Mouse (Mus musculus) yolk sac, embryonic 10.5 days (tissue): ENCODE data around the gene Stat1.

ENCODE experiments used
- DNase-seq: peaks from one replicate; pipeline ENCODE4 v3.0.0-alpha.2; 2017; ENCODE audit warnings: low spot score

Stat1 gene

DNA sequence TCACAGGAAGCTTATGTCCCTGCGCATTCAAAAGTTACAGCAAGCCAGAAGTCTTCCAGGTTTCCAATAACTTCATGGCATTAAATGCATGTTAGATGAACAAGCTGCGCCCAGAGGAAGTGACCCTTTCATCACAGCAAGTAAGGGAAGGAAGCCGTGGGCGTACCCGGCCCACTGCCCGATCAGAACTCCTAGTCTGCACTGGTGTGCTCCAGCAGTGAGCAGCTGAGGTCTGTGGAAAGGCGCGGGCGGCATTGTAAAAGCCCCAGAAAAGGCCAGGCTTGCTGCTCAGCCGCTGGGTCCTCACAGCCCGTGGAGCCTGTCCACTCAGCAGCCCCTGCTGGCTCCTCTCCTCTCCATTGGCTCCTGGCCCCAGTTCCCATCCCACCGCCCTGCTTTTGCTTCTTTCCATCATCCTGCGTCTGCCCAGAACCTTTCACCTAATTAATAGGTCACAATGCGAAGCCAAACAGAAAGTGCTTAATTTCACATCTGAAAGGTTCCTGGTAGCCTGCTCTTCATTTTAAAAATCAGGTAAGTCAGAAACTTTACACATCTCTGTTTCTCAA lies 47.5 kb downstream of the Stat1 start:
- no peak for DNase-seq

DNA sequence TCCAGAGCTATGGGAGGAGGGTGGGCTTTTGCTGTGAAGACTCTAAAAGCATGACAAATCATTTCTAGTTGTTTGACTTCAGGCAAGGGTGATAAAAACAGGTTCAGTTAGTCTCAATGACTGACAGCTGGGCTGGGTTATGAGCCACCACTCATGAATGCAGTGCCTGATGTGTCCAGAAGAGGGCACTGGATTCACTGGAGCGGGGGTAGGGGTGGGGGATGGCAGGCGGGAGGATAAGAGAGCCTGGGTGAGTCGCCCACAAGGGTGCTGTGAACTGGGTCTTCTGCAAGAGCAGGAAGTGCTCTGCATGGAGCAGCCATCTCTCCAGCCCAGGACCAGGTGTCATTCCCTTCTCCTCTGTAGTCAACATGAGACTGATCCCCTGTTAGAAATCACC lies 50.8 kb downstream of the Stat1 start:
- DNase-seq = no peak

DNA sequence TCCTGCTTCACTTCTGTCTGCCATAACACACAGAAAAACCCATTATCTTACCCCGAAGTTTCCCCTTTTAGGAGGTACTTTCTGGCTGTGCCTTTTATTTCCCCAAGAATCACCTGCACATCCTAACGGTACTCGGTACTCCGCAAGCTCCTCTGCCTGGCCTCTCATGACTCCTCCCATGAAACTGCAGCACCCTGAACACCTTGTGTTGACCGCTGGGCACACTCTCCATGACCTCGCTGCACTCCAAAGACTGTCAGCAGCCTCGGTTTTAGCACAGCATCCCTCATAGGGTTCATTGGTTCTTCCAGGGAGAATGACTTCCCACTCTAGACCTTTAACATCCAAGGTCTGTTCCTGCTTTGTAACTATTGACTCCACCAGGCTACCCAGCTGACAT lies 51.5 kb downstream of the Stat1 start:
- no peak for DNase-seq

DNA sequence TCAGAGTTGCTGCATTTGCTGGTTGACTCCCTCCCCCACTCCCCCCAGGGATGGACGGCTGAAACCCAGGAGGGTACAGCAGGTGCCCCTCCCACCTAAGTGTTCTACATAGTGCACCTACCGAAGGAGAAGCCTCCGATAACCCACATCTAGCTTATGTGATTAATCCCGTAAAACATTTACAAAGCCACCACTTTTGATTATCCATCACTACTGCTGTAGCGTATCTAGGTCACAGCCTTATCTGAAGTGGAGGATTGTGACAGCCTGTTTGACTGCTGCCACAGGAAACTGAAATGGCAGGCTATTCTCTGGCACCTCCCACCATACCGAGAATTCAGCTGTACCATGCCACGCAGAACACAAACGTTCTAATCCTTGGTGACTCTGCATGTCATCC lies 52.0 kb downstream of the Stat1 start:
- no peak for DNase-seq

DNA sequence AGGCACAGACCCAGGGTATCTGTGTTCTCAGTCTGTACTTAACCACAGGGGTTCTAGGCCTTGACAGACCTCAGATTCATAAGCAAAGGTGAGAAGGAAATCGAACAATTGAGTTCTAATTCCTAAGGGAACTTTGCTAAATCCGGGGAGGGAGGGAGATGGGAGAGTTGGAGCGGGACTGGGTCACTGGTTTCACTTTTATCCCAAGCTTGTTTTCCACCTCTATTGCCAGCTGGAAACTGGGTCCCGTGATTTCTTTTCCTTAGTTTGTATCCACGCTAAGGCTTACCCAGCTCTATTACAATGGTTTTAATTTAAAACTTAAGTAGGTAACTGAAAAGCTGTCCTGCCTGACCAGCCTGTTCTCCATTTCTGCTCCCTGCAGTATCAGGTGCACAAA lies 56.1 kb downstream of the Stat1 start:
- DNase-seq = no peak

DNA sequence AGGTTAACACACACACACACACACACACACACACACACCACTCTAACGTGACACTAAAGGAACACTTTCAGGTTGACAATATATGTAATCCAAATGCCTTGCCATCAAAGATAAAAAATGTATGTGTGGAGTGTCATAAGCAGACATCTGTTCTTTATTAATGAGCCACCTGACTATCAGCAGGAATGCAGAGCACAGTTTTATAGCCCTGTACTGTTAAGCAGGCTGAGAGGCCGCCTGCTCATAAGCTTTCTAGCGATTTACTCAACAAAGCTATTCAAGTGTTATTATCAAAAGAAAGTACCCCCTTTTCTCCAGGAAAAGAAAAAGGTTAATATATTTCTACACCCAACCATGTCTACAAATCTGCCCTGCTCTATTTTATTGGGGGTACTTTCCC lies 56.7 kb downstream of the Stat1 start:
- DNase-seq = no peak

DNA sequence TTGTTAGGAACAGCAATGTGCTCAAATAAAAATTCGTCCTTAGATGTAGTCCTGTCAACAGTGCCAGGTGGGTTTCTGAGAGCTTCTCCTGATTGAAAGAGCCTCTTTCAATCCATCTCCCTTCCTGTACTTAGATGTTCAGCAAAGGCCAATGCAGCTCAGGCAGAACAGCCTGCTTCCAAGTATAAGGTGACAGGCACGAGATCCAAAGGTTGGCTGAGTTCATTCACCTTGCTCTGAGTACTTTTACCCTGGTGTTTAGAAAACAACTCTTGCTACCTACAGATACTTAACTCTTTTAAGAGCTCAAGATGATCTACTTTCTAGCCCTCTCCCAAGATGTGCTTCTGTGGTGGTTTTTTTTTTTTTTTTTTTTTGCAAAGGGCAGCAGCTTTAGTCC lies 57.8 kb downstream of the Stat1 start:
- no peak for DNase-seq

DNA sequence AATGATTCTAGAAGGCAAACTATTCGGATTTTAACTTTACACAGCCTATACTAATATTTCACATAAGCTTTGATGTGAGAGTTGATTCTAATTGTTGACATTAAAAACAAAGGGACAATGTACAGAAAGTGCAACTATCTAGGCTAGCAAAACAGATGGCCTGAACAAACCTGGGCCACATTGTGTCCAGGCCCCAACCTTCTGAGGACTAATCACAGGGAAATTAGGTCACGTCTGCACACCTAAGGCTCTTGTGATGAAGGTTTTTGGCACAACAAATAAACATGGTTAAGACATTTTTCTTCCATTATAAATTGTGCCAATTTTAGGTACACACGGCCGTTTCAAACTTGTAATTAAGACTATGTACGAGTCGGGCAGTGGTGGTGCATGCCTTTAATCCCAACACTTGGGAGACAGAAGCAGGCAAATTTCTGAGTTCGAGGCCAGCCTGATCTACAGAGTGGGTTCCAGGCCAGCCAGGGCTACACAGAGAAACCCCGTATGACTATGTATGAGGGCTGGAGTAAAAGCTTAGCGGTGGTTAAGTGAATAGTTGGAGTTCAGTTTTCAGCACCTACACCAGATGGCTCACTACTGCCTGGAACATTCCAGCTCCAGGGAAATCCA lies 60.8 kb downstream of the Stat1 start:
- DNase-seq = no peak

DNA sequence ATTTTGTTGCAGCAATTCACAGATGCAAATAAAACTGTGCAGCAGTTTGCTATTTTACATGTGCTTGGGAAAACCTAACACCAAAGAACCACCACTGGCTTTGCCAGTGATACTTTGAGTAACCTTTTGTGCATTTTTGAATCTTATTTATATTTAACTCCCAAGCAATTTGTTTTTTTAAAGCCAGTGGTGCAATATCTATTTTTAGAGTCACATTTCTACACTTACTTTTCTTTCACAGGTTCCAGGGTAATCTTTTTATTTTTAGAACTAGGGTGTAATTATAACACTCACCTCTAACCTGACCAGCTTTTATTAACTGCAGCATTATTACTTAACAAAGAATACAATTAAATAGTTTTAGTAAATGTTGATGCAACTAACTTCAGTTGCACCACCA lies 62.8 kb downstream of the Stat1 start:
- no peak for DNase-seq

DNA sequence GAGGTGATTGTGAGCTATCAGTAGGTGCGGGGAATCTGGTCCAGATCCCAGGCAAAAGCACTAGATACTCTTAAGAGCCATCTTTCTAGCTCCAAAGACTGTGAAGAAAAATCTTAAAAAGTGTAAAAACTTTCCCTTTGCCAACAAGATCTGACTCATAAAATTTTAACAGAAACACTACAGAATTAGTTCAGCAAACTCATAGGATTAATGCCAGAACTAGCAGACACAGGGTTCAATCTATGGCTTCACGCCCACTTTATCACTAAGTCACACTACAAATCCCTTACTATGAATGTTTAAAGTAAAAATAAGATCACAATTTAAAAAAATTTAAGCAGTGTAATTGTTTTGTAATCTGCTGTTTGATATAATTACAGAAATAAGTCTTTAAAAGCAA lies 63.8 kb downstream of the Stat1 start:
- DNase-seq = no peak
